Mouse (Mus musculus) kidney, embryonic 16.5 days (tissue): ENCODE data around the gene Syne4. TPM values are rescaled to one million over a fixed set of nuclear protein-coding genes. Genes with fewer than 3 reads are reported as not detected.

Source experiments
- ATAC-seq: fragments of 200-750 bp; cut with Nextera tagmentation; 2 replicates; pipeline ENCODE4 v1.8.0; 2017; ENCODE audit warnings: moderate TSS enrichment; ENCODE audit not compliant: low FRiP score, low TSS enrichment
- H3K27ac ChIP-seq: fragments of 300-500 bp; sonication (generic); 2 replicates; pipeline ENCODE4 v1.5.1; 2014; ENCODE audit warnings: low read length
- H3K27me3 ChIP-seq: fragments of 300-500 bp; sonication (generic); 2 replicates; pipeline ENCODE4 v1.6.1; 2014; ENCODE audit warnings: low read length, control low read depth, mixed read lengths; ENCODE audit not compliant: insufficient read depth
- H3K36me3 ChIP-seq: fragments of 300-500 bp; sonication (generic); 2 replicates; pipeline ENCODE4 v1.6.1; 2014; ENCODE audit warnings: low read length, control low read depth, mixed read lengths; ENCODE audit not compliant: insufficient read depth
- H3K4me1 ChIP-seq: fragments of 300-500 bp; sonication (generic); 2 replicates; pipeline ENCODE4 v1.6.1; 2014; ENCODE audit warnings: low read length, control low read depth, mixed read lengths; ENCODE audit not compliant: insufficient read depth
- H3K4me2 ChIP-seq: fragments of 300-500 bp; sonication (generic); replicated peaks from 2 replicates; pipeline ENCODE4 v1.6.1; 2014; ENCODE audit warnings: low read depth, low read length
- H3K4me3 ChIP-seq: fragments of 300-500 bp; sonication (generic); 2 replicates; pipeline ENCODE4 v1.5.1; 2014; ENCODE audit warnings: mild to moderate bottlenecking, low read length
- H3K9ac ChIP-seq: fragments of 300-500 bp; sonication (generic); replicated peaks from 2 replicates; pipeline ENCODE4 v1.6.1; 2014; ENCODE audit warnings: low read length
- H3K9me3 ChIP-seq: fragments of 300-500 bp; sonication (generic); 2 replicates; pipeline ENCODE4 v1.6.1; 2016; ENCODE audit warnings: low read length, control low read depth
- WGBS: fragments of 180-500 bp; shearing (Covaris S2); extraction: QIAGEN DNeasy Blood & Tissue Kit; methylation state at CpG from one replicate; pipeline ENCODE4 v1.1.7; 2014; 5-methylcytosine and 5-hydroxymethylcytosine counted together
- polyA plus RNA-seq: library from polyadenylated mRNA; unstranded; fragments of >200 nt; fragmentation: Nextera tagmentation; extraction: Ambion mirVana; gene quantifications from 2 replicates; pipeline ENCODE4 v1.2.1, GENCODE M21; 2015

The Syne4 gene
- polyA plus RNA-seq, 1 experiment from 2014 or later, result 136 TPM

- Histone ChIP-seq H3K9me3 (0 out of 2 replicates have a peak, but pooled peaks cover 5% of the 10 kb centered on the region), H3K36me3 (peaks cover 7% of the 10 kb centered on the region; the same call in 1 of the 2 replicates), H3K4me3 (peak within 1 kb of the TSS; percentile 59), H3K4me2 (peak within 1 kb of the TSS; percentile 69), H3K27me3 (peaks cover 8% of the 10 kb centered on the region; the same call in 1 of the 2 replicates), H3K9ac (peak within 1 kb of the TSS; percentile 85), H3K4me1 (peaks cover 38% of the 10 kb centered on the region), H3K27ac (peak within 1 kb of the TSS; percentile 16; the same call in 1 of the 2 replicates)
- ATAC-seq, result peak; percentile 62; the same call in 1 of the 2 replicates
- under 1% methylated on average over 39 of the region's 55 CpGs for WGBS
Measured at GRCm38 (mm10) chr7:30362652-30363343, 48.2 kb downstream of the Syne4 start, which contains the start of gene Lrfn3. Gene Lrfn3, minus strand, starts transcription at chr7:30362772.

- peak overlapping the region; percentile 85 for H3K9ac ChIP-seq
- H3K27me3 ChIP-seq, result peaks cover 8% of the 10 kb centered on the region; the same call in 1 of the 2 replicates
- peak overlapping the region; percentile 59 for H3K4me3 ChIP-seq
- ATAC-seq, result no peak
- H3K36me3 ChIP-seq, result peaks cover 7% of the 10 kb centered on the region; the same call in 1 of the 2 replicates
- peaks cover 33% of the 10 kb centered on the region for H3K4me1 ChIP-seq
- H3K9me3 ChIP-seq, result 0 out of 2 replicates have a peak, but pooled peaks cover 5% of the 10 kb centered on the region
- WGBS, result 61% methylated on average over 6 of the region's 6 CpGs
- H3K27ac ChIP-seq, result no peak overlapping the region
- peak overlapping the region; percentile 69 for H3K4me2 ChIP-seq
Measured at GRCm38 (mm10) chr7:30363344-30363738, 48.7 kb downstream of the Syne4 start.

- Histone ChIP-seq H3K9me3 (0 out of 2 replicates have a peak, but pooled peaks cover 5% of the 10 kb centered on the region), H3K4me3 (no peak overlapping the region), H3K36me3 (no peaks in the 10 kb centered on the region), H3K4me1 (peaks cover 6% of the 10 kb centered on the region; the same call in 1 of the 2 replicates), H3K27ac (no peak overlapping the region), H3K9ac (no peak overlapping the region), H3K4me2 (no peak overlapping the region), H3K27me3 (peaks cover 8% of the 10 kb centered on the region; the same call in 1 of the 2 replicates)
- ATAC-seq, result no peak
- WGBS, result 68% methylated on average over 2 of the region's 2 CpGs
Measured at GRCm38 (mm10) chr7:30367466-30367865, 52.9 kb downstream of the Syne4 start.

Other genes with a start within 250 kb of the Syne4 start
- gene Zfp82, start 241.9 kb upstream of the Syne4 start, polyA plus RNA-seq, result 5.8 and 6.6 TPM in 2 replicates
- 1.6 and 2.1 TPM in 2 replicates for gene Gm26920, start 224.4 kb upstream of the Syne4 start, polyA plus RNA-seq
- gene Zfp566, start 224.3 kb upstream of the Syne4 start, polyA plus RNA-seq, result 12.5 and 13.6 TPM in 2 replicates
- gene Zfp260, start 220.0 kb upstream of the Syne4 start, polyA plus RNA-seq, result 112 and 116 TPM in 2 replicates
- 11.7 and 12.0 TPM in 2 replicates for gene Zfp382, start 192.9 kb upstream of the Syne4 start, polyA plus RNA-seq
- gene Zfp146, start 145.1 kb upstream of the Syne4 start, polyA plus RNA-seq, result 12.6 and 15.6 TPM in 2 replicates
- gene Cox7a1, start 130.7 kb upstream of the Syne4 start, polyA plus RNA-seq, result 11.7 and 13.8 TPM in 2 replicates
- 105 and 111 TPM in 2 replicates for gene Capns1, start 116.0 kb upstream of the Syne4 start, polyA plus RNA-seq
- gene Polr2i, start 82.9 kb upstream of the Syne4 start, polyA plus RNA-seq, result 145 and 146 TPM in 2 replicates
- gene Tbcb, start 82.5 kb upstream of the Syne4 start, polyA plus RNA-seq, result 180 and 206 TPM in 2 replicates
- not detected in 2 replicates for gene Ovol3, start 79.1 kb upstream of the Syne4 start, polyA plus RNA-seq
- 0.27 and 0.57 TPM in 2 replicates for gene Thap8, start 34.7 kb upstream of the Syne4 start, polyA plus RNA-seq
- gene Wdr62, start 34.4 kb upstream of the Syne4 start, polyA plus RNA-seq, result 9.7 and 10.8 TPM in 2 replicates
- gene Clip3, start 23.1 kb upstream of the Syne4 start, polyA plus RNA-seq, result 27.2 and 45.3 TPM in 2 replicates
- 106 and 107 TPM in 2 replicates for gene Alkbh6, start 6.1 kb upstream of the Syne4 start, polyA plus RNA-seq
- 2.3 and 3.7 TPM in 2 replicates for gene E130208F15Rik, start 6.9 kb downstream of the Syne4 start, polyA plus RNA-seq
- 17.2 and 18.1 TPM in 2 replicates for gene Sdhaf1, start 9.1 kb downstream of the Syne4 start, polyA plus RNA-seq
- gene Lrfn3, start 48.0 kb downstream of the Syne4 start, polyA plus RNA-seq, result 6.8 and 8.3 TPM in 2 replicates
- 29.3 and 31.4 TPM in 2 replicates for gene Tyrobp, start 99.0 kb downstream of the Syne4 start, polyA plus RNA-seq
- gene Hcst, start 105.0 kb downstream of the Syne4 start, polyA plus RNA-seq, result 0.63 and 0.84 TPM in 2 replicates
- gene Nfkbid, start 106.9 kb downstream of the Syne4 start, polyA plus RNA-seq, result 1.6 and 2.0 TPM in 2 replicates
- gene Aplp1, start 130.7 kb downstream of the Syne4 start, polyA plus RNA-seq, result 27.9 and 31.5 TPM in 2 replicates
- 0.78 and 1.1 TPM in 2 replicates for gene Kirrel2, start 142.9 kb downstream of the Syne4 start, polyA plus RNA-seq
- gene Nphs1, start 143.5 kb downstream of the Syne4 start, polyA plus RNA-seq, result 5.4 and 5.5 TPM in 2 replicates
- 21.1 and 27.6 TPM in 2 replicates for gene Prodh2, start 178.8 kb downstream of the Syne4 start, polyA plus RNA-seq
- gene Arhgap33, start 220.3 kb downstream of the Syne4 start, polyA plus RNA-seq, result 12.0 and 14.9 TPM in 2 replicates
- gene Hspb6, start 237.4 kb downstream of the Syne4 start, polyA plus RNA-seq, result 18.0 and 20.6 TPM in 2 replicates
- gene Proser3, start 237.5 kb downstream of the Syne4 start, polyA plus RNA-seq, result 12.0 and 16.6 TPM in 2 replicates
- 47.0 and 48.1 TPM in 2 replicates for gene Lin37, start 245.0 kb downstream of the Syne4 start, polyA plus RNA-seq
- 91.6 and 99.4 TPM in 2 replicates for gene U2af1l4, start 248.5 kb downstream of the Syne4 start, polyA plus RNA-seq
- gene Gm49396, start 248.5 kb downstream of the Syne4 start, polyA plus RNA-seq, result 18.2 and 18.9 TPM in 2 replicates
- gene Psenen, start 248.8 kb downstream of the Syne4 start, polyA plus RNA-seq, result 142 and 148 TPM in 2 replicates